Mouse (Mus musculus): ENCODE measurements around the gene Fam19a1.

- TF ChIP-seq POLR2A (IDR thresholded peaks at IDR 0.05; ENCODE audit: borderline replicate concordance, low read depth, low read length) (no peak), CTCF (IDR thresholded peaks at IDR 0.05; ENCODE audit: low read depth, low read length) (no peak)
Measured at GRCm38 (mm10) chr6:96373274-96373673, 260.3 kb downstream of the Fam19a1 start.

Measured in bone marrow macrophage, adult 2 months (primary cell).